Mouse (Mus musculus) ES-E14 (cell line): ENCODE measurements around the gene Zfp408. TPM values are rescaled to one million over a fixed set of nuclear protein-coding genes. Genes with fewer than 3 reads are reported as not detected.

Source experiments
- DNase-seq: peaks from one replicate; pipeline ENCODE4 v3.0.0-alpha.2; 2013; ENCODE audit warnings: low read depth, low spot score
- H3K27ac ChIP-seq: 2 replicates; pipeline ENCODE4 v1.5.1; 2012; ENCODE audit warnings: low read depth, mild to moderate bottlenecking, low read length, moderate library complexity, mixed read lengths; ENCODE audit not compliant: poor library complexity, insufficient read depth, severe bottlenecking
- H3K36me3 ChIP-seq: 2 replicates; pipeline ENCODE4 v1.6.1; 2012; ENCODE audit warnings: mild to moderate bottlenecking, low read length, moderate library complexity, mixed read lengths; ENCODE audit not compliant: control insufficient read depth, poor library complexity, insufficient read depth, severe bottlenecking
- H3K4me1 ChIP-seq, 2 experiments: fragments of 150-350 bp in 1 of 2; sonication (generic) in 1 of 2; 2 replicates each; pipeline ENCODE4 v1.6.1; 2012; ENCODE audit warnings: low read length in 2 of 2, mild to moderate bottlenecking in 1 of 2, mixed read lengths in 1 of 2; ENCODE audit not compliant: control insufficient read depth in 2 of 2, insufficient read depth in 2 of 2, poor library complexity in 1 of 2
- H3K4me3 ChIP-seq, 2 experiments: fragments of 150-350 bp in 1 of 2; sonication (generic) in 1 of 2; 2 replicates each; pipeline ENCODE4 v1.5.1; 2012; ENCODE audit warnings: low read length in 2 of 2, low read depth in 1 of 2, mild to moderate bottlenecking in 1 of 2, mixed read lengths in 1 of 2; ENCODE audit not compliant: insufficient read depth in 1 of 2, poor library complexity in 1 of 2, severe bottlenecking in 1 of 2
- H3K9ac ChIP-seq: 2 replicates; pipeline ENCODE4 v1.6.1; 2012; ENCODE audit warnings: low read depth, mild to moderate bottlenecking, low read length, mixed read lengths; ENCODE audit not compliant: poor library complexity, insufficient read depth, severe bottlenecking
- H3K9me3 ChIP-seq: fragments of 150-350 bp; sonication (generic); 2 replicates; pipeline ENCODE4 v1.6.1; 2012; ENCODE audit warnings: low read depth, mild to moderate bottlenecking, low read length; ENCODE audit not compliant: control insufficient read depth, insufficient read depth
- CHD2 ChIP-seq: IDR thresholded peaks from 2 replicates; pipeline ENCODE4 v1.6.1; 2014; ENCODE audit warnings: mild to moderate bottlenecking, low read depth, low read length, inconsistent platforms
- HCFC1 ChIP-seq: IDR thresholded peaks from 2 replicates; pipeline ENCODE4 v1.6.1; 2012; ENCODE audit warnings: low read length, inconsistent platforms, borderline replicate concordance; ENCODE audit not compliant: insufficient read depth
- MAFK ChIP-seq: IDR thresholded peaks from 2 replicates; pipeline ENCODE4 v1.6.1; 2014; ENCODE audit warnings: mild to moderate bottlenecking, low read depth, low read length, inconsistent platforms; ENCODE audit not compliant: insufficient read depth
- ZC3H11A ChIP-seq: IDR thresholded peaks from 2 replicates; pipeline ENCODE4 v1.6.1; 2012; ENCODE audit warnings: low read depth, mild to moderate bottlenecking, inconsistent platforms, low read length, borderline replicate concordance
- ZNF384 ChIP-seq: IDR thresholded peaks from 2 replicates; pipeline ENCODE4 v1.6.1; 2012; ENCODE audit warnings: low read depth, low read length, inconsistent platforms
- in situ Hi-C, 2 experiments: fragments of 600-800 bp; cut with MboI; formaldehyde crosslinking; loops; one replicate each; pipeline ENCODE4 v1.15.1; 2025; ENCODE audit warnings: low sequenced_read_pairs in 2 of 2, inconsistent platforms in 1 of 2; ENCODE audit not compliant: unreplicated experiment in 2 of 2
- total RNA-seq: library from RNA; depleted of rRNA; stranded (reverse); fragments of 300-350 nt; gene quantifications from 2 replicates; pipeline ENCODE4 v1.2.3, GENCODE M21; 2012; rRNA removed

Zfp408 gene
- total RNA-seq, 1 experiment: 21.2 TPM

GRCm38 (mm10) chr2:91600475-91600874 lies 49.1 kb downstream of the Zfp408 start:
- no peak overlapping the region for H3K27ac ChIP-seq
- no peak overlapping the region for H3K9ac ChIP-seq
- TF ChIP-seq CHD2: no peak
- TF ChIP-seq HCFC1: no peak
- no peak for TF ChIP-seq ZNF384
- no peak for TF ChIP-seq ZC3H11A
- TF ChIP-seq MAFK: no peak
- no peak overlapping the region for H3K4me3 ChIP-seq
- in situ Hi-C loops: no loop called here
- H3K36me3 ChIP-seq: peaks cover 15% of the 10 kb centered on the region
- no peaks in the 10 kb centered on the region for H3K4me1 ChIP-seq
- H3K9me3 ChIP-seq: no peaks in the 10 kb centered on the region
- DNase-seq: no peak

Other genes starting within 250 kb of the Zfp408 start
- gene 1110051M20Rik, start 205.1 kb downstream of the Zfp408 start, total RNA-seq: 10.3 and 12.4 TPM in 2 replicates
- gene Lrp4, start 192.3 kb downstream of the Zfp408 start, total RNA-seq: 14.2 and 23.4 TPM in 2 replicates
- 59.9 and 68.8 TPM in 2 replicates for gene Ckap5, start 123.0 kb downstream of the Zfp408 start, total RNA-seq
- 1.4 and 2.0 TPM in 2 replicates for gene F2, start 13.4 kb downstream of the Zfp408 start, total RNA-seq
- 28.9 and 49.3 TPM in 2 replicates for gene Arhgap1, start 69 bp upstream of the Zfp408 start, total RNA-seq
- gene Atg13, start 60.8 kb upstream of the Zfp408 start, total RNA-seq: 13.8 and 18.7 TPM in 2 replicates
- gene Harbi1, start 61.1 kb upstream of the Zfp408 start, total RNA-seq: 17.0 and 18.4 TPM in 2 replicates
- 26.1 and 27.0 TPM in 2 replicates for gene Ambra1, start 80.3 kb upstream of the Zfp408 start, total RNA-seq